Mouse (Mus musculus) left cerebral cortex, postnatal 14 days (tissue): ENCODE results near the gene Nmral1. TPM values are rescaled to one million over a fixed set of nuclear protein-coding genes. Genes with fewer than 3 reads are reported as not detected.
"Not testable (repeated sequence)": the region's sequence is repeated elsewhere in the genome, so short reads cannot be mapped to it uniquely, and the experiment has no call there.

Experiments
- DNase-seq, 2 experiments: peaks; one replicate each; pipeline ENCODE4 v3.0.0; 2021 to 2022; ENCODE audit warnings: low spot score in 2 of 2, mixed read lengths in 1 of 2
- intact Hi-C: fragments of 180-260 bp; cut with DNase I; formaldehyde crosslinking; loops from one replicate; pipeline ENCODE4 v1.15.1; 2025
- long read RNA-seq, 2 experiments: library from polyadenylated mRNA; stranded (forward); transcript quantifications; one replicate each; pipeline ENCODE4 v2.0.0; 2021
- total RNA-seq, 2 experiments: library from RNA; stranded (reverse); gene quantifications; 2 replicates each; pipeline ENCODE4 v1.2.3; 2021

The Nmral1 gene
- 1 to 10 TPM; 8.3 to 10.0 TPM for total RNA-seq
- long read RNA-seq, experiment 1, transcript Nmral1-204 (5 exons, 2,440 nt): major isoform, 7 of 9 reads
- long read RNA-seq, experiment 1, partial matches to known transcripts: 2 of 9 reads
- long read RNA-seq, experiment 1, other reads (novel, unspliced or antisense): 0 of 9 reads
- long read RNA-seq, experiment 2, transcript Nmral1-204 (5 exons, 2,440 nt): major isoform, 6 of 8 reads
- long read RNA-seq, experiment 2, partial matches to known transcripts: 2 of 8 reads
- long read RNA-seq, experiment 2, other reads (novel, unspliced or antisense): 0 of 8 reads

- intact Hi-C loops: no loop called here
- DNase-seq: peak; percentile 55 to 62
These were observed at the start of gene Nmral1 for GRCm38 (mm10) chr16:4718753-4719518. TSS of gene Nmral1 (minus strand) at chr16:4719356.

- no peak for DNase-seq
- intact Hi-C loops: loop anchor here (10.0 kb wide), 1 partner anchor 96 kb away; no protein-coding TSS in a partner anchor
These were observed 49.6 kb upstream of the Nmral1 start for GRCm38 (mm10) chr16:4768719-4769118.

- no peak for DNase-seq
- intact Hi-C loops: loop anchor here (10.0 kb wide), 1 partner anchor 98 kb away; no protein-coding TSS in a partner anchor
These were observed 48.0 kb upstream of the Nmral1 start for GRCm38 (mm10) chr16:4767012-4767790.

- intact Hi-C loops: loop anchor here (10.0 kb wide), 1 partner anchor 99 kb away; no protein-coding TSS in a partner anchor
- no peak for DNase-seq
These were observed 46.7 kb upstream of the Nmral1 start for GRCm38 (mm10) chr16:4765852-4766251.

DNA sequence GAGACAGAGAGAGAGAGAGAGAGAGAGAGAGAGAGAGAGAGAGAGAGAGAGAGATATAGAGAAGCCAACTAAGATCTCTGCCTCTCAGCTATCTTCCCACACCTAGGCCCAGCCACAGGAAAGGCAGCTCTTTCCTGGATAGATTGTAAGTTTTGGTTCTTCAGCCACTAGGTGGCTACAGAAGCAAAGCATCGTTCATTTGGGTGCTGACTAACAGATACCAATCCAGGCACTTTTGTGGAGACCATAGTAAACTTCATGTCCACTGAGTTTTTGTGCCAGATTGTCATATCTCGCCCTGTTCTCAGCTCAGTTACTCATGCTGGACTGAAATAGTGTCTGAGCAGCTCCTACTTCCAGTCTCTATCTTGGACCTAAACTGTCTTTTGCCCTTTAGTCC, 44.1 kb upstream of the Nmral1 start:
- peak; percentile 37 to 73 for DNase-seq
- intact Hi-C loops: loop anchor here (10.0 kb wide), 1 partner anchor 102 kb away; no protein-coding TSS in a partner anchor

- intact Hi-C loops: loop anchor here (10.0 kb wide), 1 partner anchor 102 kb away; no protein-coding TSS in a partner anchor
- no peak for DNase-seq
These were observed 43.3 kb upstream of the Nmral1 start for GRCm38 (mm10) chr16:4762437-4762836.

DNA sequence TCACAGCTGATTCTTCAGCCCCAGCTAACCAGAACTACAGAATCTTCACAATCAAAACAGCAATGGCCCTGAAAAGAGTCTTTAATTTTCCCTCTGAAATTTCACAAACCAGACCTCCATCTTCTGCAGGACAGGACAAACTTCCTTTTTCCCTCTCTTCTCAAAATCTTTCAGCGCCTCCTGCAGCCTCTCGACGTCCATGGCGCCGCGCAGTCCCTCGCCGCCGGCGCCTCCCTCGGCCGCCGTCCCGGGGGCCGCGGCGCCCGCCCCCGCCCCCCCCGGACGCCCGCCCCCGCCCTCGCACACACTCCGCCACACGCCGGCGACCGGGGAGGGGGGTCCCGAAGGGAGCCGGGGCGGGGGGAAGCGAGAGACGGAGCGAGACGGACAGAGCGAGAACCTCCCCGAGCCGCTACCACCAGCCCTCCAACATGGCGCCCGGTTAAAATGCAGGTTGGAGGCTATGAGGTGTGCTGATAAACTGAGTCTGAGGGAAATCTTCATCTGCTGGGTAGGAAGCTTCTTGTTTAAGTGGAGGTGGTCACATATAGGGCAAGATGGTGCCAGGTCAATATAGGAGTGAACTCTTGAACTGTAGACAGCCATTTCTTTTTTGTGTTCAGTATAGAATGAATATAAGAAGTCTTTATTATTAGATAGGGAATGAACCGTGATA, 37.6 kb upstream of the Nmral1 start:
- DNase-seq, intact Hi-C loops: not testable (repeated sequence)

DNA sequence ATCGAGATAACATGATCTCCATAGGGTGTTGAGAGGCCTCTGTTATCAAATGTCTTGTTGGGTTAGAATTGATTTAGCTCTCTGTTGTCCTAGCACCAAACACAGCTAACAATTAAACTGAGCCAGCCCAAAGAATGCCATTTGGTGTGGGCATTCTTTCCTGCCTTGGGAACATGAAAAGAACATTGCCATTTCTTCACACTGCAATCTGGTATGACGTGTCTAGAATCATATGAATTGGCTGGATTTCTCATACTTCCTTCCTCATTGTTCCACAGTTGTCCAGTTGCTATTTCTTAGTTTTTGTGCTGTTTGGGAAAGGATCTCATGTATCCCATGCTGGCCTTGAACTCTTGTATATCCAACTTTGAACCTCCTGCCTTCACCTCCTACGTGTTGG, 34.9 kb upstream of the Nmral1 start:
- no peak for DNase-seq
- intact Hi-C loops: no loop called here

GRCm38 (mm10) chr16:4752155-4752554, 33.0 kb upstream of the Nmral1 start:
- DNase-seq: no peak
- intact Hi-C loops: no loop called here

- no peak for DNase-seq
- intact Hi-C loops: no loop called here
These were observed 23.0 kb upstream of the Nmral1 start for GRCm38 (mm10) chr16:4742186-4742585.

GRCm38 (mm10) chr16:4739994-4740393, 20.8 kb upstream of the Nmral1 start:
- intact Hi-C loops: no loop called here

GRCm38 (mm10) chr16:4736262-4736661, 17.1 kb upstream of the Nmral1 start:
- DNase-seq: no peak
- intact Hi-C loops: no loop called here

More at GRCm38 (mm10) chr16:4739994-4740393, 20.8 kb upstream of the Nmral1 start:
- DNase-seq: no peak

- intact Hi-C loops: no loop called here
- no peak for DNase-seq
These were observed 11.7 kb upstream of the Nmral1 start for GRCm38 (mm10) chr16:4730776-4731358.

DNA sequence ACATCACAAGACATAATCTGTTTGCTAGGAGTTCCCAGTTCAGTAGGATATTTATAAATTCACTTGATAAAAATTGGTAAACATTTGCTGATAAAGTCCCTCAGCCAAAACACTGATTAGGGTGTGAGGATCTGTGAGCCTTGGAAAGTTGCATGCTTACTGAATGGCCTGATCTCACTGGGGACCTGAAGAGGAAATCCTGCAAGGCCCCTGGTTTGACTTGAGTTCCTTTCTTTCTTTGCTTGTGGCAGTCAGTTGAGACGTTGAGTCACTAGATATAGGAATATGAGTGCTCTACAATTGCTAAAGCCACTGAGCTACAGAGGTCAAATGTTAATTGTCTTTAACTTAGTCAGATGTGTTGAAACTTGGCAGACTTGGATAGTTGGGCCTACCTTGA, 8.8 kb upstream of the Nmral1 start:
- intact Hi-C loops: no loop called here
- DNase-seq: no peak

- intact Hi-C loops: no loop called here
- no peak for DNase-seq
These were observed 8.4 kb upstream of the Nmral1 start for GRCm38 (mm10) chr16:4727526-4727925.

- intact Hi-C loops: no loop called here
- DNase-seq: no peak
These were observed 7.5 kb upstream of the Nmral1 start for GRCm38 (mm10) chr16:4726528-4727128.

- DNase-seq: peak; percentile 90 to 92
- intact Hi-C loops: no loop called here
These were observed 6.8 kb upstream of the Nmral1 start, which contains the start of gene Hmox2 for GRCm38 (mm10) chr16:4725780-4726527. TSS of gene Hmox2 (plus strand) at chr16:4726361.

DNA sequence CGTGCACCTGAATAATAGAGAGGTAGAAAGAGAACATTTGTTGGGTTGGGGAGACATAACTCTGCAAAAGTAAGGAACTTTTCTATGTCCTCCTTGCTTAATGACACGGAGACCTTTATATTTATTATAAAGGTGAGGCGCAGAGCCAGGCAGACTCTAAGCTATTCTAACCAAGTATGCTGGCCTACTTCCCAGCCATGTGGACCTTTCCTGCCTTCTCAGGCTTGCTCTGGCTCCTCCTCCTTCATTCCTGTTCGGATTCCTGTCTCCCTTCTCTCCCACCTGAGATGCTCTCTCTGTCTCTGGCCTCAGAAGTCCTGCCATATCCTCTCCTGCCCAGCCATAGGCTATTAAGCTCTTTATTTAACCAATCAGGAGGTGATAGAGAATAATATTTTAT, 6.1 kb upstream of the Nmral1 start:
- intact Hi-C loops: no loop called here
- DNase-seq: no peak
